Mouse (Mus musculus) thymus, adult 2 months (tissue): Measurements from ENCODE around the gene Shisa5. TPM values are rescaled to one million over a fixed set of nuclear protein-coding genes. Genes with fewer than 3 reads are reported as not detected.

Source experiments
- DNase-seq: peaks from one replicate; pipeline ENCODE4 v3.0.0; 2021
- H3K27ac ChIP-seq: fragments of 200-500 bp; 2 replicates; pipeline ENCODE4 v1.5.1; 2012; ENCODE audit warnings: low read length, control low read depth; ENCODE audit not compliant: control insufficient read depth, insufficient read depth
- H3K27me3 ChIP-seq: fragments of 200-500 bp; 2 replicates; pipeline ENCODE4 v1.6.1; 2012; ENCODE audit warnings: mild to moderate bottlenecking, low read length, moderate library complexity, mixed read lengths; ENCODE audit not compliant: control insufficient read depth, insufficient read depth
- H3K36me3 ChIP-seq: fragments of 200-500 bp; 2 replicates; pipeline ENCODE4 v1.6.1; 2012; ENCODE audit warnings: mild to moderate bottlenecking, low read length, moderate library complexity; ENCODE audit not compliant: control insufficient read depth, insufficient read depth
- H3K4me1 ChIP-seq: fragments of 200-500 bp; replicated peaks from 2 replicates; pipeline ENCODE4 v1.6.1; 2012; ENCODE audit warnings: low read length; ENCODE audit not compliant: control insufficient read depth, insufficient read depth
- H3K4me3 ChIP-seq: fragments of 200-500 bp; 2 replicates; pipeline ENCODE4 v1.5.1; 2012; ENCODE audit warnings: mild to moderate bottlenecking, low read length, control low read depth, moderate library complexity; ENCODE audit not compliant: control insufficient read depth, insufficient read depth
- CTCF ChIP-seq: fragments of 200-500 bp; IDR thresholded peaks from 2 replicates; pipeline ENCODE4 v1.5.1; 2012; ENCODE audit warnings: mild to moderate bottlenecking, control low read depth, low read length, moderate library complexity, borderline replicate concordance; ENCODE audit not compliant: control insufficient read depth, poor library complexity, insufficient read depth; ENCODE audit errors: extremely low read depth
- POLR2A ChIP-seq: fragments of 200-500 bp; IDR thresholded peaks from 2 replicates; pipeline ENCODE4 v1.6.1; 2012; ENCODE audit warnings: mild to moderate bottlenecking, low read length, control low read depth, moderate library complexity; ENCODE audit not compliant: control insufficient read depth, poor library complexity, insufficient read depth; ENCODE audit errors: extremely low read depth
- whole genome bisulfite sequencing: fragments of 180-500 bp; shearing (Covaris S2); methylation state at CpG from one replicate; pipeline ENCODE4 v1.1.7; 2018; 5-methylcytosine and 5-hydroxymethylcytosine counted together
- polyA plus RNA-seq: library from polyadenylated mRNA; depleted of rRNA; stranded (reverse); fragments of >200 nt; gene quantifications from 2 replicates; pipeline ENCODE4 v1.2.3, GENCODE M21; 2012

Shisa5 gene
- polyA plus RNA-seq, 1 experiment, result 2,648 TPM

DNA sequence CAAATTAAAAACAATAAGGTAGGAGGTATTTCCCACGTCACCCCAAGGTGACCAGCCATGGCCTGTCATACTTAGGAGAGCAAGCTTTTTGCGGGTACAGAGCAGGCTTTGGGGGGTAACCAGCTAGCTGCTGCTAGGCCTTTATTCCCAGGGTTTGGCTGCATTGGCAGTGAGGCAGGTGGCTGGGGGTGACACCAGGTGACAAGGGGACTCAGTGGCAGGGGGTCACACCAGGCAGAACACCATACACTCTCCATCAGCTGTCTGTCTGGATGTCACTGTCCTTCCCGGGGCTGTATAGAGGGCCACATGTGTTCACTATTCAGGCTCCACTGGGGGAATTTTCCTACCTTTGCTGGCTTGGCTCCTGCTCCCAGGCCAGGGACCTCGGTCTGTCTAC, 18.6 kb downstream of the Shisa5 start:
- H3K27ac ChIP-seq, result peak overlapping the region; percentile 15; the same call in 1 of the 2 replicates
- H3K36me3 ChIP-seq, result peaks cover 20% of the 10 kb centered on the region; the same call in 1 of the 2 replicates
- no peak for DNase-seq
- H3K27me3 ChIP-seq, result no peaks in the 10 kb centered on the region
- WGBS, result 83% methylated on average over 4 of the region's 4 CpGs
- H3K4me1 ChIP-seq, result peaks cover 65% of the 10 kb centered on the region
- no peak overlapping the region for H3K4me3 ChIP-seq
- TF ChIP-seq CTCF (no peak), POLR2A (no peak)

DNA sequence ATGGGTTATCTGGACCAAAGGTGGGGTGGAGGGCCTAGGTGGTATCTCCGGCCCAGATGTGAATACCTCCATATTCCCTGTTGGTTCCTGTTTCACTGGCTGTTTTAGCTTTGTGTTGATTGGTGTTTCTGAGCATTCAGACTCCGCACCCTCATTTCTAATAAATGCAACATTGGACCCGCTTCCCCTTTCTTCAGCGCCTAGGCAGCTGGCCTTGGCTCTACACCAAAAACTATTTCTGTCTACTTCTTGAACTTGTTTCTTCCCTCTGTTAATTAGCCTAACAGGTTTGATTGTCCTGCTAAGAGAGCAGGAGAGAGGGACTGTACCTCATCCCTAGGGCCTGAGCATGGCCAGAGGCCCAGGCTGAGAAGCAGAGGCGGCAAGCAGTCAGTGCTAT, 19.2 kb downstream of the Shisa5 start:
- peaks cover 59% of the 10 kb centered on the region for H3K4me1 ChIP-seq
- H3K36me3 ChIP-seq, result peaks cover 20% of the 10 kb centered on the region; the same call in 1 of the 2 replicates
- 76% methylated on average over 5 of the region's 5 CpGs for WGBS
- TF ChIP-seq POLR2A (no peak), CTCF (no peak)
- no peak overlapping the region for H3K4me3 ChIP-seq
- no peak for DNase-seq
- H3K27me3 ChIP-seq, result no peaks in the 10 kb centered on the region
- peak overlapping the region; percentile 73; the same call in 1 of the 2 replicates for H3K27ac ChIP-seq

DNA sequence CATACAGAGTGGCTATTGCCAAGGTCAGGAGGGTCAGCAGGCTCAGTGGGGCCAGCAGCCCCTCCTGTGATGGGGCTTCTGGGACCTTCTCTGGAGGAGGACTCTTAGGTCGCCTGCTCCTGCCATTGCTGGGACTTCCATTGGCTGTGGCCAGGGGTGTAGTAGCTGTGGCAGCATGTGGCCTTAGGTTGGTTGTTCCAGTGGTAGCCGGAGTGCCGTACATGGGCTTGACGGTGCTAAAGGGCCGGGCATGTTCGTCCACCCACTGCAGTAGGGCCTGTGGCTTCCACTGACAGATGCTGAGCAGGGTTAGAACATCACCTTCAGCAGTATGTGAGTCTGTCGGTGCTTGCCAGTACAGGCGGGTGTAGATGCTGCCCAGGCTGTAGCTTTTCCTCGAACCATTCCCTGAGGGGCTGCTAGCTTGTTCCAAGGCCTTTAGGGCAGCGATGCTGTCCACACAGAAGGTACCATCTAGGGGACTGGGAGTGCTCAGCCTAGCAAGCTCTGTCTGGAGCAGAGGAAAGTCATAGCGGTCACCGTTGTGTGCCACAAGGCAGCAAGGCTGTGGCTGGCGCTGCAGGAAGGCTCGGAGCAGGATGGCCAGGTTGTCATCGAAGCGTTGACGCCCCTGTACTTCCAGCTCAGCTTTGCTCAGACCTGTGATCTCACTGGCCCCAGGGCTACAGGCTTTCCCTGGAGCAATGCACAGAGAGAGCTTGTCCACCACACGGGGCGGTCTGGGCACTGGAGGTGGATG, 19.8 kb downstream of the Shisa5 start:
- WGBS, result 77% methylated on average over 19 of the region's 19 CpGs
- DNase-seq, result no peak

DNA sequence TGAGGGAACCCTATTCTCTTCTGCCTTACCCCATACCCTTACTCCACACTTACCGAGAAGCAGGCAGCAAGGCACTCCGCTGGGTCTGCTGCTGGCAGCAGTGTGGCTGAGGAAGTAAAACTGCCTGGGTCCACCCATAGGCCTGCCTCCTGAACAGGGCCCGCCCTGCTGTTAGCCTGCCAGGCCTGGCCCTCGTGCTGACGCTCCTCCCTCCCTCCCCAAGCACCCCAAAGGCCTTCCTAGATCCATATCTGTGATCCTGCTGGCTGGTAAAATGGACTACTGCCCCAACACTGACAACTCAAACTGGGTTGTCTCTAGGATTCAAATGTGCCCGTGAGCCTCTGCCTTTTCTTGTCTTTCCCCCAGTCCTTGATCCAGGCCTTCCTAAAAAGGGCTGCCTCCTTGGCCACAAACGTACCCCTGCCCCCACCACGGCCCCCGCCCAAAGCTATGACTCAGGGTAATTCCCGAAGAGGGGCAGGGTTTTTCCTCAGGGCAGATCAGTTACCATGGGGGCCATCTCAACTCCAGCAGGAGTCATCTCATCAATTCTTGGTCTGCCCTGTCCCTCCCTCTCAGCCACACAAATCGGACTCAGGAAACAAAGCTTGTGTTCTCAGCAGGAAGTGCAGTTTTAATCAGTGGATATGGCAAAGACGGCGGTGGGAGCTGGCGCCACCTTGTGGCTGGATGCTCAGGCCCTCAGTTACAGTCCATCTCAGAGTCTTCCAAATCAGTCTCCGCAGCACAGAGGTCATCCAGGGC, 21.0 kb downstream of the Shisa5 start, which contains the start of gene Trex1:
TSS of gene Trex1 (minus strand) at position 599 of the 768 bp plus-strand sequence.
- 3% methylated on average over 15 of the region's 15 CpGs for WGBS
- Histone ChIP-seq H3K27me3 (no peaks in the 10 kb centered on the region), H3K27ac (peak within 1 kb of the TSS; percentile 73), H3K4me3 (peak within 1 kb of the TSS; percentile 53), H3K36me3 (peaks cover 25% of the 10 kb centered on the region), H3K4me1 (peaks cover 43% of the 10 kb centered on the region)
- TF ChIP-seq POLR2A (peak; percentile 54; the same call in 1 of the 2 replicates), CTCF (peak; percentile 94; the same call in 1 of the 2 replicates)
- peak; percentile 84 for DNase-seq

More for the DNA sequence above, 19.8 kb downstream of the Shisa5 start:
- TF ChIP-seq CTCF (no peak), POLR2A (no peak)
- Histone ChIP-seq H3K4me1 (peaks cover 52% of the 10 kb centered on the region), H3K27me3 (no peaks in the 10 kb centered on the region), H3K27ac (peak overlapping the region; percentile 73), H3K36me3 (peaks cover 20% of the 10 kb centered on the region; the same call in 1 of the 2 replicates), H3K4me3 (peak overlapping the region; percentile 53)

DNA sequence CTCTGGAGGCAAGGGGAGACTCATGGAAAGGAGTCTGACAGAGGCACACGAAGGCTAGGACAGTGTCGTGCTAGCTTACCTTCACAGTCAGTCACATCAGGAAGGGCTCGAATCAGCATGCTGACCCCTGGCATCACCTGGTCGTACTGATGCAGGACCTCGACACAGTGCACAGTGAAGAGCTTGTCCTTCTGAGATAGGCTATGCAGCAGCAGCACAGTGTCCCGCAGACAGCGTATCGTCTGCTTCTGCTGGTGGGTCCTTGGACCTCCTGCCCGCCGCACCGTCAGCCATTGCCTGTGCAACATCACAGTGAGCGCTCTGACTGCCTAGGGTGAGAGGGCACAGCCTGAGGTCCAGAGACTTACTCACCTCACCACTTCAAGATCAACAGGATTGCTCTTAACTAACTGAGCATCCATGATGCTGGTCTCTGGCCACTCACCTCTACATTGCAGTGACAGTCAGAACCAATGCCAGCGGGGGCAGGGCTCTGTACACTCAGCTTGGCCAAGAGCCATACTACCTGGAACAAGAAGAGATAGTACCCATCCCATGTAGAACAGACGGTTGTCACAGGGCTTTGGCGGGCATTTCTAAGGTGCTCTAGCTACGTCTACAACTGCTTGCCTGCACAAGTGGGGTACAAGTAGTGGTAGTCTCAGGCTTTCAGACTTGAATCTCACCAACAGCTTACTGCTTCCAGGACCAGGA, 22.0 kb downstream of the Shisa5 start:
- Histone ChIP-seq H3K27me3 (no peaks in the 10 kb centered on the region), H3K4me3 (no peak overlapping the region), H3K36me3 (peaks cover 35% of the 10 kb centered on the region), H3K27ac (no peak overlapping the region), H3K4me1 (peaks cover 33% of the 10 kb centered on the region)
- DNase-seq, result no peak
- TF ChIP-seq POLR2A, result no peak
- WGBS, result 93% methylated on average over 16 of the region's 16 CpGs

DNA sequence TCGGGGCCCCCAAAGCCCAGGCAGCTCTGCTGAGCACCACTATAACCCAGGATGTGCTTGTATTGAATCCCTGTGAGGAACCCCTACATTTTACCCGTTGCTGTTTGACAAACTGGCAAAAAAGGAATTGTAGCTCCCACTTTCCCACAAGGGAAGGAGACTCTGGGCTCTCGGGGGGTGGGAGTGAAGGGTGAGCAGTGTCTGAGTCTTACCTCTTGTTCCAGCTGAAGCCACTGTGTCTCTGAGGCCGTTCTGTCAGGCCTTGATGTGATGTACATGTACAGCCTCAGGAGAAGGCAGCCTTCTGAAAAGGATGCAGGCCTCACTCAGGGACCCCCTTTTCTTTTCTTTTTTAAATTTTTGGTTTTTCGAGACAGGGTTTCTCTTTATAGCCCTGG, 22.5 kb downstream of the Shisa5 start:
- 95% methylated on average over 5 of the region's 5 CpGs for WGBS
- DNase-seq, result no peak
- TF ChIP-seq CTCF (no peak), POLR2A (no peak)
- Histone ChIP-seq H3K36me3 (peaks cover 41% of the 10 kb centered on the region), H3K4me1 (peaks cover 27% of the 10 kb centered on the region), H3K27ac (no peak overlapping the region), H3K4me3 (no peak overlapping the region), H3K27me3 (no peaks in the 10 kb centered on the region)
